Mouse (Mus musculus) MEL (cell line): ENCODE measurements around the gene Mamstr. TPM values are rescaled to one million over a fixed set of nuclear protein-coding genes. Genes with fewer than 3 reads are reported as not detected.

Experiments used
- DNase-seq: peaks from one replicate; pipeline ENCODE4 v3.0.0; 2011; ENCODE audit warnings: low read depth, low spot score
- H3K27ac ChIP-seq: 2 replicates; pipeline ENCODE4 v1.5.1; 2012; ENCODE audit warnings: low read depth, mild to moderate bottlenecking, control low read depth, low read length, moderate library complexity; ENCODE audit not compliant: control insufficient read depth
- H3K27me3 ChIP-seq, 2 experiments: fragments of 150-350 bp in 1 of 2; sonication (generic) in 1 of 2; 2 replicates each; pipeline ENCODE4 v1.6.1; 2012; ENCODE audit warnings: low read length in 2 of 2, mild to moderate bottlenecking in 2 of 2, improper control_type of control experiment in 1 of 2, moderate library complexity in 1 of 2; ENCODE audit not compliant: insufficient read depth in 2 of 2, control insufficient read depth in 1 of 2
- H3K36me3 ChIP-seq, 2 experiments: 2 replicates each; pipeline ENCODE4 v1.6.1; 2012 to 2014; ENCODE audit warnings: low read length in 2 of 2, improper control_type of control experiment in 1 of 2, inconsistent platforms in 1 of 2, mild to moderate bottlenecking in 1 of 2; ENCODE audit not compliant: insufficient read depth in 2 of 2, control insufficient read depth in 1 of 2
- H3K4me1 ChIP-seq, 2 experiments: fragments of 150-350 bp in 1 of 2; sonication (generic) in 1 of 2; 2 replicates each; pipeline ENCODE4 v1.6.1; 2012; ENCODE audit warnings: low read length in 2 of 2, improper control_type of control experiment in 1 of 2, mild to moderate bottlenecking in 1 of 2; ENCODE audit not compliant: insufficient read depth in 2 of 2, control insufficient read depth in 1 of 2
- H3K4me3 ChIP-seq, 2 experiments: fragments of 150-350 bp in 1 of 2; sonication (generic) in 1 of 2; 2 replicates each; pipeline ENCODE4 v1.5.1; 2012; ENCODE audit warnings: low read depth in 2 of 2, low read length in 2 of 2, mild to moderate bottlenecking in 2 of 2, moderate library complexity in 2 of 2, control low read depth in 1 of 2, improper control_type of control experiment in 1 of 2; ENCODE audit not compliant: control insufficient read depth in 1 of 2, insufficient read depth in 1 of 2
- H3K79me2 ChIP-seq: 2 replicates; pipeline ENCODE4 v1.6.1; 2012; ENCODE audit warnings: mild to moderate bottlenecking, low read length, moderate library complexity; ENCODE audit not compliant: control insufficient read depth, poor library complexity, insufficient read depth
- H3K9ac ChIP-seq: 2 replicates; pipeline ENCODE4 v1.6.1; 2012; ENCODE audit warnings: low read depth, mild to moderate bottlenecking, control low read depth, low read length, moderate library complexity; ENCODE audit not compliant: control insufficient read depth, poor library complexity, severe bottlenecking
- H3K9me3 ChIP-seq: fragments of 150-350 bp; sonication (generic); replicated peaks from 2 replicates; pipeline ENCODE4 v1.6.1; 2012; ENCODE audit warnings: mild to moderate bottlenecking, low read length, improper control_type of control experiment, moderate library complexity; ENCODE audit not compliant: insufficient read depth
- CTCF ChIP-seq, 3 experiments: IDR thresholded peaks in 2 of 3; conservative IDR thresholded peaks in 1 of 3; 2 replicates each; pipeline ENCODE4 v1.5.1; 2011 to 2012; ENCODE audit warnings: low read length in 3 of 3, low read depth in 2 of 3, mild to moderate bottlenecking in 2 of 3, improper control_type of control experiment in 1 of 3, inconsistent platforms in 1 of 3, mixed read lengths in 1 of 3, moderate library complexity in 1 of 3; ENCODE audit not compliant: control insufficient read depth in 1 of 3, insufficient read depth in 1 of 3, poor library complexity in 1 of 3, severe bottlenecking in 1 of 3
- ELF1 ChIP-seq: IDR thresholded peaks from 2 replicates; pipeline ENCODE4 v1.6.1; 2014; ENCODE audit warnings: low read depth, mild to moderate bottlenecking, inconsistent platforms, low read length, improper control_type of control experiment, moderate library complexity
- EP300 ChIP-seq, 2 experiments: IDR thresholded peaks; 2 replicates each; pipeline ENCODE4 v1.6.1; 2011; ENCODE audit warnings: improper control_type of control experiment in 2 of 2, low read length in 2 of 2, low read depth in 1 of 2, mild to moderate bottlenecking in 1 of 2
- ETS1 ChIP-seq: IDR thresholded peaks from 2 replicates; pipeline ENCODE4 v1.6.1; 2012; ENCODE audit warnings: low read depth, mild to moderate bottlenecking, inconsistent platforms, low read length, improper control_type of control experiment, moderate library complexity
- GATA1 ChIP-seq: IDR thresholded peaks from 2 replicates; pipeline ENCODE4 v1.6.1; 2011; ENCODE audit warnings: low read depth, low read length, improper control_type of control experiment
- JUND ChIP-seq: IDR thresholded peaks from 2 replicates; pipeline ENCODE4 v1.6.1; 2011; ENCODE audit warnings: low read depth, mild to moderate bottlenecking, improper control_type of control experiment, low read length
- MAZ ChIP-seq: IDR thresholded peaks from 2 replicates; pipeline ENCODE4 v1.6.1; 2012; ENCODE audit warnings: low read depth, mild to moderate bottlenecking, inconsistent platforms, low read length, improper control_type of control experiment
- MEF2A ChIP-seq: IDR thresholded peaks from 2 replicates; pipeline ENCODE4 v1.6.1; 2014; ENCODE audit warnings: low read depth, mild to moderate bottlenecking, inconsistent platforms, low read length, improper control_type of control experiment; ENCODE audit not compliant: poor library complexity, insufficient replicate concordance, severe bottlenecking; ENCODE audit errors: extremely low read depth
- NELFE ChIP-seq: IDR thresholded peaks from 2 replicates; pipeline ENCODE4 v1.6.1; 2011; ENCODE audit warnings: low read depth, low read length, improper control_type of control experiment
- POLR2A ChIP-seq, 2 experiments: IDR thresholded peaks; 2 replicates each; pipeline ENCODE4 v1.6.1; 2011 to 2012; ENCODE audit warnings: low read length in 2 of 2, mild to moderate bottlenecking in 2 of 2, control low read depth in 1 of 2, improper control_type of control experiment in 1 of 2, low read depth in 1 of 2, moderate library complexity in 1 of 2; ENCODE audit not compliant: control insufficient read depth in 1 of 2, insufficient read depth in 1 of 2, poor library complexity in 1 of 2
- POLR2AphosphoS5 ChIP-seq: IDR thresholded peaks from 2 replicates; pipeline ENCODE4 v1.6.1; 2012; ENCODE audit warnings: low read depth, borderline replicate concordance, mild to moderate bottlenecking, inconsistent platforms, low read length, moderate library complexity, mixed read lengths
- RAD21 ChIP-seq: IDR thresholded peaks from 2 replicates; pipeline ENCODE4 v1.6.1; 2011; ENCODE audit warnings: mild to moderate bottlenecking, low read depth, low read length, improper control_type of control experiment
- RCOR1 ChIP-seq: IDR thresholded peaks from 2 replicates; pipeline ENCODE4 v1.6.1; 2012; ENCODE audit warnings: low read depth, mild to moderate bottlenecking, inconsistent platforms, low read length, improper control_type of control experiment
- SIN3A ChIP-seq: IDR thresholded peaks from 2 replicates; pipeline ENCODE4 v1.6.1; 2012; ENCODE audit warnings: low read length, improper control_type of control experiment, inconsistent platforms
- SMC3 ChIP-seq: IDR thresholded peaks from 2 replicates; pipeline ENCODE4 v1.6.1; 2011; ENCODE audit warnings: low read depth, low read length, improper control_type of control experiment
- TAL1 ChIP-seq: IDR thresholded peaks from 2 replicates; pipeline ENCODE4 v1.6.1; 2012; ENCODE audit warnings: mild to moderate bottlenecking, inconsistent platforms, low read length, moderate library complexity, mixed read lengths
- TCF12 ChIP-seq: IDR thresholded peaks from 2 replicates; pipeline ENCODE4 v1.6.1; 2014; ENCODE audit warnings: low read depth, mild to moderate bottlenecking, inconsistent platforms, low read length, improper control_type of control experiment, moderate library complexity
- ZNF384 ChIP-seq: IDR thresholded peaks from 2 replicates; pipeline ENCODE4 v1.6.1; 2012; ENCODE audit warnings: low read depth, mild to moderate bottlenecking, inconsistent platforms, low read length, improper control_type of control experiment
- polyA plus RNA-seq, 2 experiments: library from polyadenylated mRNA; stranded (reverse) in 1 of 2; unstranded in 1 of 2; fragments of >175 nt in 1 of 2; fragments of >200 nt in 1 of 2; gene quantifications; 2 replicates each; pipeline versions ENCODE4 v1.2.1 to v1.2.4; 2012; ENCODE audit warnings: low replicate concordance in 2 of 2, low read depth in 1 of 2; ENCODE audit not compliant: insufficient read length in 2 of 2, insufficient read depth in 1 of 2, missing spikeins in 1 of 2
- total RNA-seq: library from RNA; depleted of rRNA; stranded (reverse); fragments of 300-350 nt; gene quantifications from 2 replicates; pipeline ENCODE4 v1.2.3, GENCODE M21; 2012; rRNA removed

Gene Mamstr
- total RNA-seq = not detected in 2 replicates
- not detected for polyA plus RNA-seq

- Histone ChIP-seq H3K79me2 (no peaks in the 10 kb centered on the region), H3K9me3 (no peaks in the 10 kb centered on the region), H3K4me3 (no peak within 1 kb of the TSS), H3K27me3 (peaks cover 0 to under 1% of the 10 kb centered on the region in 2 experiments; a peak in 1 of 4 replicates), H3K27ac (no peak within 1 kb of the TSS), H3K9ac (no peak within 1 kb of the TSS), H3K36me3 (peaks cover 0 to 4% of the 10 kb centered on the region in 2 experiments; a peak in 1 of 4 replicates), H3K4me1 (peaks cover 0 to 10% of the 10 kb centered on the region in 2 experiments; a peak in 2 of 4 replicates)
- DNase-seq = no peak
- no peak for TF ChIP-seq SMC3
- no peak for TF ChIP-seq EP300 (IDR thresholded peaks at IDR 0.05; ENCODE audit: low read depth in 1 of 2, low read length in 2 of 2)
- TF ChIP-seq TCF12 = no peak
- TF ChIP-seq ETS1 = no peak
- no peak for TF ChIP-seq ELF1
- TF ChIP-seq POLR2A (IDR thresholded peaks at IDR 0.05; ENCODE audit: control insufficient read depth in 1 of 2, insufficient read depth in 1 of 2, low read depth in 1 of 2, low read length in 2 of 2, poor library complexity in 1 of 2) = no peak
- no peak for TF ChIP-seq POLR2AphosphoS5
- no peak for TF ChIP-seq TAL1
- TF ChIP-seq MAZ = no peak
- no peak for TF ChIP-seq SIN3A
- TF ChIP-seq MEF2A = no peak
These were observed at the start of gene Mamstr for GRCm38 (mm10) chr7:45639561-45640027. TSS of gene Mamstr (plus strand) at chr7:45639977.

- TF ChIP-seq CTCF (IDR thresholded peaks at IDR 0.05 in 2 of 3, conservative IDR thresholded peaks at IDR 0.05 in 1 of 3; ENCODE audit: control insufficient read depth in 1 of 3, insufficient read depth in 1 of 3, low read depth in 2 of 3, low read length in 3 of 3, poor library complexity in 1 of 3, severe bottlenecking in 1 of 3) = peak; percentile 32 to 53 (median 39); a peak in 5 of 6 replicates
- no peak for TF ChIP-seq TCF12
- TF ChIP-seq ELF1 = no peak
- no peak for TF ChIP-seq ZNF384
- no peak for TF ChIP-seq MEF2A
- TF ChIP-seq SMC3 = peak; percentile 51
- TF ChIP-seq JUND = no peak
- no peak for TF ChIP-seq GATA1
- TF ChIP-seq RCOR1 = no peak
- TF ChIP-seq RAD21 = peak; percentile 43
- no peak for TF ChIP-seq NELFE
- TF ChIP-seq, all 39 proteins: peak for 3
- H3K27me3 ChIP-seq = no peaks in the 10 kb centered on the region
- H3K4me1 ChIP-seq = peaks cover 6 to 13% of the 10 kb centered on the region in 2 experiments
- H3K27ac ChIP-seq = no peak overlapping the region
- no peaks in the 10 kb centered on the region for H3K9me3 ChIP-seq
- DNase-seq = peak; percentile 65
- H3K79me2 ChIP-seq = no peaks in the 10 kb centered on the region
- H3K4me3 ChIP-seq = no peak overlapping the region
- H3K9ac ChIP-seq = no peak overlapping the region
- peaks cover 0 to 22% of the 10 kb centered on the region in 2 experiments; a peak in 3 of 4 replicates for H3K36me3 ChIP-seq
These were observed 48.9 kb upstream of the Mamstr start for GRCm38 (mm10) chr7:45590874-45591273.
